Mouse (Mus musculus) thymus, postnatal 25 days (tissue): ENCODE data around the gene Crb3.

Source experiments
- DNase-seq: peaks from one replicate; pipeline ENCODE4 v3.0.0; 2022

Crb3 gene

GRCm38 (mm10) chr17:57108040-57108665, 49.2 kb downstream of the Crb3 start:
- no peak for DNase-seq

GRCm38 (mm10) chr17:57108666-57109171, 49.8 kb downstream of the Crb3 start:
- DNase-seq, result no peak

GRCm38 (mm10) chr17:57110005-57110404, 51.1 kb downstream of the Crb3 start:
- no peak for DNase-seq

GRCm38 (mm10) chr17:57112768-57113474, 54.0 kb downstream of the Crb3 start:
- DNase-seq, result no peak
